Mouse (Mus musculus) liver, adult 2 months (tissue): ENCODE measurements around the gene H6pd. TPM values are rescaled to one million over a fixed set of nuclear protein-coding genes. Genes with fewer than 3 reads are reported as not detected.

Source experiments
- DNase-seq: peaks from one replicate; pipeline ENCODE4 v3.0.0-alpha.2; 2011; ENCODE audit warnings: low read depth, low spot score; ENCODE audit errors: extremely low read depth
- H3K27ac ChIP-seq: fragments of 200-500 bp; replicated peaks from 2 replicates; pipeline ENCODE4 v1.5.1; 2012; ENCODE audit warnings: low read depth, mild to moderate bottlenecking, control low read depth, inconsistent platforms, low read length; ENCODE audit not compliant: insufficient read depth
- H3K27me3 ChIP-seq: fragments of 200-500 bp; 2 replicates; pipeline ENCODE4 v1.6.1; 2012; ENCODE audit warnings: mild to moderate bottlenecking, moderate library complexity, low read length, inconsistent platforms; ENCODE audit not compliant: control insufficient read depth, insufficient read depth
- H3K36me3 ChIP-seq: fragments of 200-500 bp; 2 replicates; pipeline ENCODE4 v1.6.1; 2012; ENCODE audit warnings: low read length, inconsistent platforms; ENCODE audit not compliant: control insufficient read depth, insufficient read depth
- H3K4me1 ChIP-seq: fragments of 200-500 bp; 2 replicates; pipeline ENCODE4 v1.6.1; 2011; ENCODE audit warnings: low read length; ENCODE audit not compliant: control insufficient read depth, insufficient read depth
- H3K4me3 ChIP-seq: fragments of 200-500 bp; 2 replicates; pipeline ENCODE4 v1.5.1; 2011; ENCODE audit warnings: low read depth, mild to moderate bottlenecking, control low read depth, low read length, moderate library complexity; ENCODE audit not compliant: insufficient read depth
- H3K79me2 ChIP-seq: fragments of 200-500 bp; 2 replicates; pipeline ENCODE4 v1.6.1; 2012; ENCODE audit warnings: inconsistent platforms, mild to moderate bottlenecking, low read length, moderate library complexity; ENCODE audit not compliant: control insufficient read depth, insufficient read depth
- H3K9ac ChIP-seq: fragments of 200-500 bp; 2 replicates; pipeline ENCODE4 v1.6.1; 2012; ENCODE audit warnings: low read depth, mild to moderate bottlenecking, control low read depth, inconsistent platforms, low read length
- CTCF ChIP-seq: fragments of 200-500 bp; IDR thresholded peaks from 2 replicates; pipeline ENCODE4 v1.5.1; 2011; ENCODE audit warnings: low read depth, low read length, control low read depth
- POLR2A ChIP-seq: fragments of 200-500 bp; IDR thresholded peaks from 2 replicates; pipeline ENCODE4 v1.6.1; 2011; ENCODE audit warnings: low read length, control low read depth; ENCODE audit not compliant: insufficient read depth; ENCODE audit errors: extremely low read depth
- WGBS: fragments of 180-500 bp; shearing (Covaris S2); methylation state at CpG from one replicate; pipeline ENCODE4 v1.1.7; 2018; 5-methylcytosine and 5-hydroxymethylcytosine counted together
- polyA plus RNA-seq: library from polyadenylated mRNA; depleted of rRNA; stranded (reverse); fragments of >200 nt; gene quantifications from 2 replicates; pipeline ENCODE4 v1.2.3, GENCODE M21; 2012
- total RNA-seq: library from RNA; depleted of rRNA; stranded (reverse); fragments of >200 nt; gene quantifications from 2 replicates; pipeline ENCODE4 v1.2.3, GENCODE M21; 2014

H6pd gene
- total and polyA plus RNA-seq, 2 experiments: 121 to 205 TPM

DNA sequence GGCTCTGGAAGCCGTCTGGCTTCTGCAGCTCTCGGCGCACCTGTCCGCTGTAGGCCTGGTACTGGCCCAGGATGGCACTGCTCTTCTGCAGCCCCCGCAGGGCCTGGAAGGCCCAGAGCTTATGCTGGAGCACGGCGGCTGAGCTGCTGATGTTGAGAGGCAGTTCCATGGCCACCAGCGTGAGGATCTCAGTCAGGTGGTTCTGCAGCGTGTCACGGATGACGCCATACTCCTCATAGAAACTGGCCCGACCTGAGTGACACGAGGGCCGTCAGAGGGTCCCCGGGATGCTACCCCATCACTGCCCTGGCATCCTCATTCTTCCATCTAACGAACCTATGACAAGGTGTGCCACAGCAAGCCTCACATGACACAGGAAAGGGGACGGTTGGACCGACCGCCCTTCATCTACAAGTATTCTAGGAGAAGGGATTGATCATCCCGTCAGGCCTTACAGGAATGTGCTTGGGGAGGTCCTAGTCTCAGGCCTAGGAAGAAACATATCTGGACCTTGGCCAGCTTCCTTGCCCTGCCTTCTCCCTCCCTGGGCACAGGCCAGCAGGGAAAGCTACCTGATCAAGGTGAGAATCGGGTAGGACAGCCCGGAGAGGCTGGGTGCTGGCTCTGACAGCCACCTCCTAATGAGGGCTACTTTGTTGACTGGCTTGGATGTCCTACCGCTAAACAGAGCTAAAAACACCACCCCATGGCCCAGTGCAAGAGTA lies 24.7 kb downstream of the H6pd start:
- Histone ChIP-seq H3K9ac (no peak overlapping the region; the same call in 1 of the 2 replicates), H3K27ac (no peak overlapping the region; the same call in 1 of the 2 replicates), H3K79me2 (peaks cover 11% of the 10 kb centered on the region; the same call in 1 of the 2 replicates), H3K4me3 (no peak overlapping the region), H3K36me3 (peaks cover 53% of the 10 kb centered on the region), H3K4me1 (peaks cover 61% of the 10 kb centered on the region), H3K27me3 (no peaks in the 10 kb centered on the region)
- WGBS: 67% methylated on average over 23 of the region's 23 CpGs
- TF ChIP-seq POLR2A (no peak), CTCF (no peak)
- peak; percentile 30 for DNase-seq

DNA sequence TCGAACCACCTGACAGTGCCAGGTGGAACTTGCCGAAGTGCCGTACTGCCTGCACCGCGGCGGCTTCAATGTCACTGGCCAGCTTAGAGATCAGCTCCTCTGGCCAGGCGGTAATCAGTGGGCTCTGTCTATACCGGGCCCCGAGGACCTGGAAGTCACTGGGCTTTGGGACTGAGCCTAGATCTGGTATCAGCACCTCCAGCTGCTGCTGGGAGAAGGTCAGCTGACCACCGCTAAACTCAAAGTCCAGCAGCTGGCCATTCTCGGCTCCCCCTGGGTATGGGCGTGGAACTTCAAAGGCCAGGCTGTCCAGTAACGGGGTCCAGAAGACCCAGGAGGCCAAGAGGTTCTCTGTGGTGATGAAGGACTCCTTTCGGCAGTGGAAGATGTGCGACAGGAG lies 26.7 kb downstream of the H6pd start:
- Histone ChIP-seq H3K27me3 (no peaks in the 10 kb centered on the region), H3K9ac (no peak overlapping the region), H3K27ac (peak overlapping the region; percentile 18), H3K4me3 (no peak overlapping the region), H3K36me3 (peaks cover 41% of the 10 kb centered on the region), H3K79me2 (peaks cover 11% of the 10 kb centered on the region; the same call in 1 of the 2 replicates), H3K4me1 (peaks cover 54% of the 10 kb centered on the region)
- TF ChIP-seq CTCF: no peak
- no peak for TF ChIP-seq POLR2A
- 38% methylated on average over 15 of the region's 15 CpGs for WGBS
- peak; percentile 80 for DNase-seq

DNA sequence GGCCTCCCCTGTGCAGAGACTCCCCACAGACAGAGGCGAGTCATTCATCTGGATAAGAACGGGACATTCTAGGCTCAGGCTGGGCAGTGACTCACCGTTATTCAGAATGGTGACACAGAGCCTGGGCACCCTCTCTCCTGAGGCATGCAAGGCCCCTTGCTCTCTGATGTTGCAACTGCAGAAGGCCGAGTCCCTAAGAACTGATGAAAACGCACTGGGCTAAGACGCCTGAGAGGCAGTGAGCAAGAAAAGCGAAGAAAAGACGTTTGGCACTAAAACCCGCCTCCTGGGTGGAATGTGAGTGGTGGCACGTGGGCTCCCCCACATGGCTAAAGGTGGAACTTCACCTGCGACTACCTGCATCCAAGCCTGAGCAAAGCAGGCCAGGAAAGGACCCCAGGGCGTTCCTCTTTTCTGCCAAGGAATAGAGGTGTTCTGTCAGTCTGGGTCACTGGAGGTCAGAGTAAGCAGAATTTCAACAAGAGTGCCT lies 29.0 kb downstream of the H6pd start:
- TF ChIP-seq POLR2A: no peak
- peak; percentile 94 for TF ChIP-seq CTCF
- Histone ChIP-seq H3K79me2 (no peaks in the 10 kb centered on the region), H3K4me1 (peaks cover 36% of the 10 kb centered on the region), H3K27me3 (no peaks in the 10 kb centered on the region), H3K27ac (no peak overlapping the region), H3K4me3 (no peak overlapping the region), H3K9ac (no peak overlapping the region), H3K36me3 (peaks cover 26% of the 10 kb centered on the region)
- DNase-seq: peak; percentile 58
- 23% methylated on average over 12 of the region's 12 CpGs for WGBS

DNA sequence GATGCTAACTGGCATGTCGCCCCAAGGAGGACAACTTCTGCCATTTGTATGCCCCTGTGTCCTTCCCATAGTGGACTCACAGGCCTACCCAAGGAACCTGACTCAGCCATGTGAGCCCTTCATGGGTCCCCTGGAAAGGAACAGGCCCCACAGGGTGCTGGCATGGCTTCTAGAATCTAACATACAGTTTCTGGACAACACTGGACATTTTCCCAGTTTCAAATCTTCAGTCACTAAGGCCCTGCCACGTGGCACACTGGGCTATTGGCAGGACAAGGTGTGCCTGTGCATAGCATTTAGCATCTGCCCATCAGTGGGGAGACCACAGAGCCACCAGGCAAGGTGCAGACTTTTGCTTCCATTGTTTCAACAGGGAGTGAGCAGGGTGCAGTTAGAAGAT lies 30.0 kb downstream of the H6pd start:
- H3K27me3 ChIP-seq: no peaks in the 10 kb centered on the region
- H3K79me2 ChIP-seq: no peaks in the 10 kb centered on the region
- DNase-seq: peak; percentile 49
- 65% methylated on average over 2 of the region's 2 CpGs for WGBS
- no peak overlapping the region for H3K27ac ChIP-seq
- TF ChIP-seq CTCF (no peak), POLR2A (no peak)
- peaks cover 26% of the 10 kb centered on the region for H3K4me1 ChIP-seq
- no peak overlapping the region for H3K4me3 ChIP-seq
- H3K9ac ChIP-seq: no peak overlapping the region
- H3K36me3 ChIP-seq: peaks cover 17% of the 10 kb centered on the region; the same call in 1 of the 2 replicates

DNA sequence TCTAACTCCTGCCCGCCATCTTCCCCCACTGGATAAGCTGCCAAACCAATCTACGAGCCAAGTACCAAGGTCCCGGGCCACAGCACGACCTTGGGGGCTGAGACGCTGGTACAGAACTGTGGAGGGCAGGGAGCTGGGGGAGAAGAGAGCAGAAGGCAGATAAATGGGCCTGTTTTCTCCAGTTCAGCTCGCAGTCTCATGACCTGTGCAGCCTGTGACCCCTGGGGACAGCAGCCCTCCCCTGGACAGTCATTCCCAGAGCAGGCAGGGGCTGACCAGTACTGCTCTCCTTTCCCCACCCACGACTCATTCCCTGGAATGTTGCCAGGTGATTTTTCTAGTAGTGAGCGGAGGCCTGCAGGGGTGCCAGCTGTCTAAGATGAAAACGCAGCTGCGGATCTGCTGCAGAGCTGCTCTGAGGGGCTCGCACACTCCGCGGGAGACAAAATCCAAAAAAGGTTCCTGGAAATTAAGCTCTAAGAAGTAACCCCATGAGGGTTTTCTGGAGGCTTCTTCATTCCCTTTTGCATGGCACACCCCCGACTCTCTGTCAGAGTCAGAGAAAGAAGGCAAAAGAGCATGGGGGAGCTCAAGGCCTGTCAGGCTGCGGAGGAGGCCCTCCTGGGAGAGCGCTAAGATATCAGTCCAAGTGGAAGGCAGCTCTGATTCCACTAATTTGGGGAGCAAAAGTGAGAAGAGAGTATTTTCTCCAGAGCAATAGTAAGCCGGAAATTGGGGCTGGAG lies 30.9 kb downstream of the H6pd start:
- TF ChIP-seq CTCF: no peak
- no peak for TF ChIP-seq POLR2A
- Histone ChIP-seq H3K27ac (no peak overlapping the region), H3K27me3 (no peaks in the 10 kb centered on the region), H3K79me2 (no peaks in the 10 kb centered on the region), H3K4me1 (peaks cover 19% of the 10 kb centered on the region), H3K9ac (no peak overlapping the region), H3K4me3 (no peak overlapping the region), H3K36me3 (peaks cover 17% of the 10 kb centered on the region; the same call in 1 of the 2 replicates)
- DNase-seq: peak; percentile 57
- 43% methylated on average over 17 of the region's 17 CpGs for WGBS

DNA sequence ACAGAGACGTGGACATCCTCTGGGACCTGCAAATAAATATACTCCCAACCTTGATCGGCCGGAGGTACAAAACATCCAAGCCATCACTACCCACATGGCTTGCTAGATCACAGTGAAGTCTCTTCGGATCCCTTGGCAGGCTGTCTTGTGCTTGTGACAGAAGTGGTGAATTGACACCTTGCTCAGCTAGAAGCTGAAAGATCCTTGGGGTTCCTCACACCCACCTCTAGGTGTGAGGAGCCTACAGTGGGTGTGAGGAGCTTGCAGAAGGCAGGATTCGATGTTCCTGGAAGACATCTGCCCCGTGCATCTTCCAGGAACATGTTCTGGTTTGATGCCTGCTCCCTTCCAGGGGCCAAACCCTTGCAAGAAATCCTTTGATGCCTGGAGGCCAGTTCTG lies 31.6 kb downstream of the H6pd start:
- H3K27me3 ChIP-seq: no peaks in the 10 kb centered on the region
- H3K79me2 ChIP-seq: no peaks in the 10 kb centered on the region
- peaks cover 16% of the 10 kb centered on the region for H3K4me1 ChIP-seq
- DNase-seq: peak; percentile 41
- H3K27ac ChIP-seq: no peak overlapping the region
- whole genome bisulfite sequencing: 31% methylated on average over 6 of the region's 6 CpGs
- H3K9ac ChIP-seq: no peak overlapping the region
- no peak overlapping the region for H3K4me3 ChIP-seq
- peaks cover 17% of the 10 kb centered on the region; the same call in 1 of the 2 replicates for H3K36me3 ChIP-seq
- TF ChIP-seq CTCF: no peak
- TF ChIP-seq POLR2A: no peak
